Mouse (Mus musculus): ENCODE measurements around the gene Gm11027.

Gm11027 gene

GRCm38 (mm10) chr12:116278541-116278940 lies 3.4 kb downstream of the Gm11027 start:
- no peak for DNase-seq (ENCODE audit: low read depth in 2 of 2, low spot score in 2 of 2)

- DNase-seq (ENCODE audit: low read depth in 2 of 2, low spot score in 2 of 2), result no peak
Measured at GRCm38 (mm10) chr12:116279181-116279580, 4.0 kb downstream of the Gm11027 start.

GRCm38 (mm10) chr12:116280149-116280652 lies 5.0 kb downstream of the Gm11027 start:
- no peak for DNase-seq (ENCODE audit: low read depth in 2 of 2, low spot score in 2 of 2)

DNA sequence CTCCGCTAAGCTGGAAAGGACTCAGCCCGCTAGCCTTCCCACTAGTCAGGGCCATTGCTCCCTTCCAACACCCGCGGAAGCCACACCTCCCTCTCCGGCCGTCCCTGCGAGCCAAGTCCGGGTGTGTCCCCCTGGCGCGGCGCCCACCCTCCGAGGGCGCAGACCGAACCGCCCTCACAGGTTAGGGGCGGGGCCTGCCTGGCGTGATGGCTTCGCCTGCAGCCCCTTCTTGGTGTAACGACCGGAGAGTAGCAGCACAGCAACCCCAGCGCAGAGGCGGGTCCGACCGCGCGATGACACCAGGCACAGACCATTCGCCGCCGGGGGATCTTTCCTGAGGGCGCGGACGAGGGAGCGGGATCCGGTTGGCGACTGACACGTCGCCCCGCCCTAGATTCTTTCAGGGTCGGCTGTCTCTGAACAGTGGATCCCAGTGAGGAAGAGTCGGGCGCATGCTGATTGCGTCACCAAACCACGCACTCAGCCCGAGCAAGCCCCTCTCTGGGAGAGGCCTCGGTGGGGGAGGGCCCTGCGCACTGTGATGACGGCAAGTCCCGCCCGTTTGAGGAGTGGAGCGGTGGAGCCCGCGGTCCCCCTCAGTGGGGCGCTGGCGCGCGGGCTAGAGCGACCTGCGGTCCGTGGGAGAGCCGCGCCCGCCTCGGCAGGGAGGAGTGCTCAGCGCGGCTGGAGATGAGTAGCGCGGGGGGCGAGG lies 5.6 kb downstream of the Gm11027 start, which contains the start of gene Esyt2:
TSS of gene Esyt2 (plus strand) at position 544 of the 712 bp plus-strand sequence.
- peak; percentile 99 to 100 for DNase-seq (ENCODE audit: low read depth in 2 of 2, low spot score in 2 of 2)

GRCm38 (mm10) chr12:116281427-116282281 lies 6.5 kb downstream of the Gm11027 start:
- DNase-seq (ENCODE audit: low read depth in 2 of 2, low spot score in 2 of 2), result no peak

GRCm38 (mm10) chr12:116282856-116283255 lies 7.7 kb downstream of the Gm11027 start:
- DNase-seq (ENCODE audit: low read depth in 2 of 2, low spot score in 2 of 2), result no peak

GRCm38 (mm10) chr12:116283511-116283910 lies 8.3 kb downstream of the Gm11027 start:
- DNase-seq (ENCODE audit: low read depth in 2 of 2, low spot score in 2 of 2), result no peak

DNA sequence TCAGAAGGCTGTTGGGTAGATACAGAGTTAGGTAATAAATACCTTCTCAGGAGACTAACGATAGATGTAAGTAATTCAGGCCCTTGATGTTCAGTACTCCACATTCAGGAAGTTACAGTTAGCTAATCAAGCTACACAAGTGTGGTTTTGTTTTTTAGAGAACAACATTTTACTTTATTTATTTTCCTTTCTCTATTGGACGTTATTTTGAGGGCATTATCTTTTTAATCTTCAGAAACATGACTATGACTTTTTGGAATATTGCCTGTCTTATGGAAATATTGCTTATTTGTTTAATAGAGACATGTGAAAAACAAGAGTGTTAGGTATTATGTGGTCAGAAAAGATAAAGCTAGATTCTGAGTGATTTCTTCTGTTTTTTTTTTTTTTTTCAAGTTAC lies 18.0 kb downstream of the Gm11027 start:
- no peak for DNase-seq (ENCODE audit: low read depth in 2 of 2, low spot score in 2 of 2)

DNA sequence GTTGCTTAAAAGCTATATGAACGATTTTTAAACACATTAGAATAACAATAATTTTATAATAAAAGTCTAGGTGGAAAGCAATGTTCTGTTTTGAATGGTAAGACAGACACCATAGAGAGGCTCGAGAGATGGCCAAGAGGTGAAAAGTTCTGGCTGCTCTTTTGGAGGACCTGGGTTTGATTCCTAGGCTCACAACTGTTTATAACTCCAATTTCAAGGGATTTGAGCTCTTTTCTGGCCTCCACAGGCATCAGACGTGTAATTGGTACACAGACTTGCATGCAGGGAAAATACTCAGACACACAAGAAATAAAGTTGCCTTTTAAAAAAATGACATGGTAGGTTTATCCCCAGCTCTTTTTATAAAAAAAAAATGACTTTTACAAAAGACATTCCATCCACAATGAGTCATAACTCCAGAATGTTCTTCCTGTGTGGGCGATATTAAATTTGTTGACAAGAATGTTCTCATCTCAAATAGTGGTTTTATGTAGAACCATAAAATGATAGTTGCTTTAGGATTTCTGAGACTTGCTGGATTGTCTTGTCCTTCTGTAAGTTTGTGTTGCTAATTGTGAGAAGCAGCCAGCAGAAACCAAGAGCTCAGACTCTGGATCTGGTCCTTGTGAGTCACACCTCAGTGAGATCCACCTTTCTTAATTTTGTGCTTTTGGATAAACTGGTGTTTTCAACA lies 18.6 kb downstream of the Gm11027 start:
- DNase-seq (ENCODE audit: low read depth in 2 of 2, low spot score in 2 of 2), result no peak

DNA sequence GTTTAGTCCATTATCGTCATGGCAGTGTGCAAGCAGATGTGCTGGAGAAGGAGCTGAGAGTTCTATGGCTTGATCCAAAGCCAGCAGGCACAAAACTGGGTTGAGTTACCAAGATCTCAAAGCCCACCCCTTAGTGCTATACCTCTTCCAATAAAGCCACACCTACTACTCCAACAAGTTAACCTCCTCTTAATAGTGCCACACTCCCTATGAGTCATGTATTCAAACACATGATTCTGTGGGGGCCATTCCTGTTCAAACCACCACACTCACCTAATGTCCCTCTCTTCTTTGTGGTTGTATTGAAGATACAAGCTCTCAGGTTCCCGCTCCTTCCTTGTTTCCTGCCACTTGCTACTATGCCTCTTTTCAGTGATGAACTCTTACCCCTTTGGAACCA lies 24.7 kb downstream of the Gm11027 start:
- DNase-seq (ENCODE audit: low read depth in 2 of 2, low spot score in 2 of 2), result no peak

GRCm38 (mm10) chr12:116302181-116302580 lies 27.0 kb downstream of the Gm11027 start:
- DNase-seq (ENCODE audit: low read depth in 2 of 2, low spot score in 2 of 2), result no peak

DNA sequence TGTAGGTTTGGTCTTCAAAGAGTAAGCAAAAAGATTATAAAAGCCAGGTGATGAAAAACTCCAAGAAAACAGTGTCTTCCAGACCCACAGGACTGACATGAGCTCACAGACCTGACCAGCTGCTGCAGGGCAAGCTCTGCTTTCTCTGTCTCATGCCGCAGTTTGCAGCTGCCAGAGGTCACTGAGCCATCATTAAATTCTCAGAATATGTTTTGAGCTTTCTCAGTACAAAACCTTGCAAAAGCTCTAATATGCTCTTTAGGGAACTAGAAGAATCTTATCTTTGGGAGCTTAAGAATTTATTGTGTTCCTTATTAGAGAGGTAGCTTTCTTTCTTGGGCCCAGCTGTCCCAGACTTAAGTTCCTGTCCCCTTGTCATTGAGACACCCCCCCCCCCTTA lies 30.9 kb downstream of the Gm11027 start:
- DNase-seq (ENCODE audit: low read depth in 2 of 2, low spot score in 2 of 2), result no peak

DNA sequence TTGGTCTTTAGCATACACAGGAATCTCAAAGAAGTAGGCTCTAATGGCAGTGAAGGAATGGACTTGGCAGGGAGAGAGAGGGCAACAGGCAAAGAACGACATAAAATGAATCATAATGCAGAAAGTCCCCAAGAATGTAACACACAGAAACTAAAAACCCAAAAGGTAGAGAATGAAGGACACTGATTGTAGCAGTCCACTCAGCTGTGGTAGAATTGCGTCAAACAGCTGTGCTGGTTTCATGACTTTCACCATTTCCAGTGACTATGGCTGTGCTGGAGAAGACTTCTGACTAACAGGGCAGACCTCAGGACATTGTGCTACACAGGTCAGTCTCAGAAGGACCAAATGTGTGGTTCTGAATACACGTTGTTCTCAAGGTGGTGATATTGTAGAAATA lies 32.7 kb downstream of the Gm11027 start:
- DNase-seq (ENCODE audit: low read depth in 2 of 2, low spot score in 2 of 2), result no peak

DNA sequence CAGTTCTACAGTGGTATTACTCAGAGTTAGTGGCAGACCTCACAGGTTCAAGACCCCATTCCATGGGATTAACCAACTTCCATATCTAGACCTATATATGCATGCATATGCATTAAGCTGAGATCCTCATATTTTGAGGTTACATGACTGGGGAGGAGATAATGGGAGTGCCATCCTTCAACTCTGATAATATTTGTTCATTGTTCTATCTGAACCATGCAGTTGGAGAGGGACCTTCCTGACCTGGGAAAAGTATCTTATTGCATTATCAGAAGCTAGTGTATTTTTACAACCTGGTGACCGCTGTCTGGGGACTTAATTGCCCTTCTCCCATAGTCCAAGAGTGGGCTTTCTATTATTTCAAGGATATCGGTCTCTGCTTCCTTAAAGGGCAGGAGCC lies 33.4 kb downstream of the Gm11027 start:
- no peak for DNase-seq (ENCODE audit: low read depth in 2 of 2, low spot score in 2 of 2)

DNA sequence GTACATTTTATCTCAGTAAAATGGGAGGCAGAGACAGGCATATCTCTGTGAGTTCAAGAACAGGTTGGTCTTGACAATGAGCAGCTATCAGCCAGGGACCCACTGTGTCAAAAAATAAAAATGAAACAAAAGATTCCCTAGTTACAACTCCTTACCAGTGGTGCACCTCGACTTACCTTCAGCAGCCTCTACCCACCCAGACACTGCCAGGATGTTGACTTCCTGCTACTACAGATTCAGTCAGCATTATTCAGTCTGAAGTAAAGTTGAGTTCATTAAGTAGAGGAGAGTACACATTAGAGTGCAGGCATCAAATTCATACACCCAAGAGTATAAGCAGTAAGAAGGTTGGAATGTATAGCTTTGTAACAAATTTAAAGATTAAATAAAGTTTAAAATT lies 38.6 kb downstream of the Gm11027 start:
- DNase-seq (ENCODE audit: low read depth in 2 of 2, low spot score in 2 of 2), result no peak

GRCm38 (mm10) chr12:116315498-116315897 lies 40.3 kb downstream of the Gm11027 start:
- peak; percentile 8 to 24 for DNase-seq (ENCODE audit: low read depth in 2 of 2, low spot score in 2 of 2)

GRCm38 (mm10) chr12:116317818-116318217 lies 42.6 kb downstream of the Gm11027 start:
- DNase-seq (ENCODE audit: low read depth in 2 of 2, low spot score in 2 of 2), result no peak

Measured in CD8-positive naive resting alpha-beta T cell, adult 2 months (primary cell).